Mouse (Mus musculus) forebrain, embryonic 14.5 days (tissue): ENCODE data around the gene Metap1d. TPM values are rescaled to one million over a fixed set of nuclear protein-coding genes. Genes with fewer than 3 reads are reported as not detected.

ENCODE experiments used
- ATAC-seq: fragments of 200-750 bp; cut with Nextera tagmentation; 2 replicates; pipeline ENCODE4 v1.8.0; 2017; ENCODE audit warnings: mild to moderate bottlenecking, moderate library complexity
- DNase-seq: peaks from one replicate; pipeline ENCODE4 v3.0.0-alpha.2; 2015; ENCODE audit warnings: low spot score
- H3K27ac ChIP-seq: fragments of 300-500 bp; sonication (generic); 2 replicates; pipeline ENCODE4 v1.5.1; 2014; ENCODE audit warnings: low read depth, mild to moderate bottlenecking, control low read depth, low read length, moderate library complexity
- H3K27me3 ChIP-seq: fragments of 300-500 bp; sonication (generic); replicated peaks from 2 replicates; pipeline ENCODE4 v1.6.1; 2014; ENCODE audit warnings: low read length, control low read depth, mixed read lengths; ENCODE audit not compliant: control insufficient read depth, insufficient read depth
- H3K36me3 ChIP-seq: fragments of 300-500 bp; sonication (generic); 2 replicates; pipeline ENCODE4 v1.6.1; 2014; ENCODE audit warnings: low read length, control low read depth; ENCODE audit not compliant: control insufficient read depth, insufficient read depth
- H3K4me1 ChIP-seq: fragments of 300-500 bp; sonication (generic); 2 replicates; pipeline ENCODE4 v1.6.1; 2014; ENCODE audit warnings: antibody characterized with exemption, low read length, control low read depth; ENCODE audit not compliant: control insufficient read depth, insufficient read depth
- H3K4me2 ChIP-seq: fragments of 300-500 bp; sonication (generic); 2 replicates; pipeline ENCODE4 v1.6.1; 2014; ENCODE audit warnings: mild to moderate bottlenecking, control low read depth, low read length
- H3K4me3 ChIP-seq: fragments of 300-500 bp; sonication (generic); 2 replicates; pipeline ENCODE4 v1.5.1; 2014; ENCODE audit warnings: low read depth, low read length, control low read depth
- H3K9ac ChIP-seq: fragments of 300-500 bp; sonication (generic); 2 replicates; pipeline ENCODE4 v1.6.1; 2014; ENCODE audit warnings: mild to moderate bottlenecking, low read length, control low read depth, moderate library complexity
- H3K9me3 ChIP-seq: fragments of 300-500 bp; sonication (generic); replicated peaks from 2 replicates; pipeline ENCODE4 v1.6.1; 2016; ENCODE audit warnings: low read length, control low read depth, mixed read lengths; ENCODE audit not compliant: control insufficient read depth
- WGBS: fragments of 180-500 bp; shearing (Covaris S2); extraction: QIAGEN DNeasy Blood & Tissue Kit; methylation state at CpG from one replicate; pipeline ENCODE4 v1.1.7; 2014; 5-methylcytosine and 5-hydroxymethylcytosine counted together
- polyA plus RNA-seq: library from polyadenylated mRNA; unstranded; fragments of >200 nt; fragmentation: Nextera tagmentation; extraction: Ambion mirVana; gene quantifications from 2 replicates; pipeline ENCODE4 v1.2.1, GENCODE M21; 2014

The Metap1d gene
- polyA plus RNA-seq, 1 experiment from 2014 or later: 39.9 TPM

- Histone ChIP-seq H3K36me3 (no peaks in the 10 kb centered on the region), H3K9me3 (no peaks in the 10 kb centered on the region), H3K9ac (no peak overlapping the region), H3K27me3 (no peaks in the 10 kb centered on the region), H3K27ac (no peak overlapping the region), H3K4me3 (no peak overlapping the region), H3K4me2 (no peak overlapping the region), H3K4me1 (peaks cover 2% of the 10 kb centered on the region; the same call in 1 of the 2 replicates)
- ATAC-seq (no peak), DNase-seq (no peak)
- whole genome bisulfite sequencing: 55% methylated on average over 16 of the region's 16 CpGs
These were observed 46.5 kb downstream of the Metap1d start for GRCm38 (mm10) chr2:71499276-71500230.

DNA sequence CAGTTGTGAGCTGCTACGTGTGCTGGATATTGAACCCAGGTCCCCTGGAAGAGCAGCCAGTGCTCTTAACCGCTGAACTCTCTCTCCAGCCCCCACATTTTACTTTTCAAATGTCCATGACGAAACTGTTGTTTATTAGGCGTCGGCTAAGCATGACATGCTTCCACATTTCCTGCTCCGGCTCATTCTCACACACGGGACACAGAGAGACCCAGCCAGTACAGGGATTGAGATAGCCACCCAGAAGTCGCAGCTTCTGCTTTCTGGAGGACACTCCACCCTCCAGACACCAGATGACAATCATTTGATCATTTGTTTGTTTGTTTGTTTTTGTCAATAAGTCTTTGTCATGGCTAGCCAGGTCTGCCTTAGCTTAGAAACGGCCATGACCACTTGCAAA lies 51.8 kb downstream of the Metap1d start:
- Histone ChIP-seq H3K27me3 (no peaks in the 10 kb centered on the region), H3K27ac (no peak overlapping the region), H3K9ac (no peak overlapping the region), H3K4me1 (no peaks in the 10 kb centered on the region), H3K4me2 (no peak overlapping the region), H3K4me3 (no peak overlapping the region), H3K36me3 (no peaks in the 10 kb centered on the region), H3K9me3 (no peaks in the 10 kb centered on the region)
- DNase-seq: no peak
- no peak for ATAC-seq
- 89% methylated on average over 9 of the region's 9 CpGs for WGBS

DNA sequence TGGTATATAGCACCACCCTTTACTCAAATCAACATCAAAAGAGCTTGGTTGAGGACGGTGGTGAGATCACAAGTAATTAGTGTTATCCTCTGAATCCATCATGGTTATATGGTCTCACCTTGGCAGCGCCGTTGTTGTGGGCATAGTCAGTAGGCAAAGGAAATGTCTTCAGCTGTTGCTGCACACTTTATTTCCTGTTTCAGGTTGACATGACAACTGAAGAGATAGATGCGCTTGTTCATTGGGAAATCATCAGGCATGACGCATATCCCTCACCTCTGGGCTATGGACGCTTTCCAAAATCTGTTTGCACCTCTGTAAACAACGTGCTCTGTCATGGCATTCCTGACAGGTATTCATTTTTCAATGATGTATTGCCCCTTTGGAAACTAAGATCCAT lies 58.1 kb downstream of the Metap1d start:
- 90% methylated on average over 7 of the region's 7 CpGs for WGBS
- Histone ChIP-seq H3K27me3 (no peaks in the 10 kb centered on the region), H3K9ac (no peak overlapping the region), H3K36me3 (no peaks in the 10 kb centered on the region), H3K9me3 (no peaks in the 10 kb centered on the region), H3K4me2 (no peak overlapping the region), H3K27ac (no peak overlapping the region), H3K4me3 (no peak overlapping the region), H3K4me1 (peaks cover 11% of the 10 kb centered on the region; the same call in 1 of the 2 replicates)
- ATAC-seq (no peak), DNase-seq (no peak)

DNA sequence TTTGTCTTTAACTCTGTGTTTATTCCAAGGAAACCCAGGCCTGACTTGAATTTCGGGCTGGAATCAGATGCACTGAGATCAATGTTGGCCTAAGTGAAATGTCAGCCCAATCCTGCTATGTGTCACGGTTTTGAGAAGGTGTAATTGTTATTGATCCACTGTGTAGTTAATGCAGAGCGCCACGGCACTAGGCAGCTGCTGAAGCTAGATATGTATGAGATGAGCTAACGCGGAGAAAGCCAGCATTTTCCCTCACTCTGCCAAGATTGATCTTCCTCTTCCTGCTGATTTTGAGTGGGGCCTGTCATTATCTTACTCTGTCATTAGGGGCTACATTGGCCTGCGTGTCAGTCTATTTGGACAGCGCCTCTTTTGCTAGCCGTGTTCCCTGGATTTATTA lies 59.2 kb downstream of the Metap1d start:
- WGBS: 70% methylated on average over 9 of the region's 9 CpGs
- no peak for DNase-seq
- Histone ChIP-seq H3K4me1 (peaks cover 14% of the 10 kb centered on the region; the same call in 1 of the 2 replicates), H3K9ac (0 out of 2 replicates have a peak overlapping the region, but pooled peaks have one; percentile 13), H3K4me2 (no peak overlapping the region), H3K36me3 (no peaks in the 10 kb centered on the region), H3K4me3 (no peak overlapping the region), H3K27me3 (no peaks in the 10 kb centered on the region), H3K9me3 (no peaks in the 10 kb centered on the region), H3K27ac (peak overlapping the region; percentile 58)
- peak; percentile 28; the same call in 1 of the 2 replicates for ATAC-seq

- H3K9ac ChIP-seq: no peak overlapping the region
- H3K4me1 ChIP-seq: peaks cover 22% of the 10 kb centered on the region
- ATAC-seq (peak; percentile 73), DNase-seq (peak; percentile 84)
- H3K4me2 ChIP-seq: no peak overlapping the region
- 5% methylated on average over 4 of the region's 4 CpGs for WGBS
- no peaks in the 10 kb centered on the region for H3K9me3 ChIP-seq
- peaks cover 9% of the 10 kb centered on the region for H3K27me3 ChIP-seq
- no peaks in the 10 kb centered on the region for H3K36me3 ChIP-seq
- H3K4me3 ChIP-seq: no peak overlapping the region
- H3K27ac ChIP-seq: peak overlapping the region; percentile 53; the same call in 1 of the 2 replicates
These were observed 63.9 kb downstream of the Metap1d start for GRCm38 (mm10) chr2:71516995-71517394.

DNA sequence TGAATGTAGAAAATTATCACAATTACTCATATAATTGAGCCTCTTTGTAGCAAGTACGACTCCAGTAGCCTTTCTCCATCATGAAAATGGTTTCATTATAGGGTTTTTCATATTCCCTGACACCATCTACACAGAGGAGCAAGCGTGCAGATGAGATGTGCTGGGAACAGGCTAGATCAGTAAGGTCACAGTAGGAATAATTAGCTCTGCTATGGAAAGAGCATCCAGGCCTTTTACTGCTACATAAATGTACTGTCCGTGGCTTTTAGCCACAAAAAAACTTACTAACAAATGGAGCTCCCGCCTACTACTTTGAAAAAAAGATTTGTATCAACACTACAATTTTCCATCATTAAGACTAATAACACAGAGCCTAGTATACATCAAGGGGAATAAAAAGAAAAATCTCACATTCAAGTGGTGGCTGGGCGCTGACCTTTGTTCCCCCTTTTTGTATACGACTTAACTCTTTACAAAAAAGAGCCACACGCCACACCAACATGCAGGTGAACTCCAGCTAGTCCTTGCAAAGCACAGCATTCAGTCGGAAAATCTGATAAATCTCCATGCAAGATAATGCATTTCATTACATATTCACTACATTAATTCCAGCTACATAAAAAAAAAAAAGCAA lies 64.5 kb downstream of the Metap1d start:
- Histone ChIP-seq H3K4me2 (peak overlapping the region; percentile 17; the same call in 1 of the 2 replicates), H3K36me3 (no peaks in the 10 kb centered on the region), H3K27ac (peak overlapping the region; percentile 82), H3K9me3 (no peaks in the 10 kb centered on the region), H3K9ac (no peak overlapping the region), H3K4me3 (no peak overlapping the region), H3K27me3 (peaks cover 9% of the 10 kb centered on the region), H3K4me1 (peaks cover 22% of the 10 kb centered on the region)
- WGBS: 18% methylated on average over 8 of the region's 8 CpGs
- ATAC-seq (peak; percentile 89), DNase-seq (peak; percentile 84)

DNA sequence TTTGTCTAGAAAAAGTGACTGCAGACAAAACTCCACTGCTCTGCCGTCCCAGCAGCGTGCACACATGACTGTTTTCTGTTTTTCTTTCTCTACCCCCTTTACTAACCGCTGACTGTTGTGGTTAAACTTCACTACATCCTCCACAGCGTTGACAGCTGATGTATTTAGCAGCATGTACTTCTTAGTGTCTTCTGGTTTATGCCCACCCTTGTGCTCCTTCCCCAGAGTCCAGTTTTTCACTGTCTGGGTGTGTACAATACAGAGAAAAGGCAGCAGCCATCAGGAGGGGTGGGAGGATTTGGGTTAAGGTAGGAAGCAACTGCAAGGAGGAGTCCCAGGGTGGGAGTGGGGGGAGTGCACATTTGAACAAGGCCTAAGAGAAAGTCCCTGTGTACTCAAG lies 69.8 kb downstream of the Metap1d start:
- Histone ChIP-seq H3K4me1 (peaks cover 9% of the 10 kb centered on the region), H3K9ac (no peak overlapping the region), H3K4me3 (no peak overlapping the region), H3K27me3 (peaks cover 44% of the 10 kb centered on the region), H3K4me2 (peak overlapping the region; percentile 75; the same call in 1 of the 2 replicates), H3K36me3 (no peaks in the 10 kb centered on the region), H3K9me3 (no peaks in the 10 kb centered on the region), H3K27ac (no peak overlapping the region)
- DNase-seq: no peak
- ATAC-seq: no peak
- WGBS: 71% methylated on average over 4 of the region's 4 CpGs

DNA sequence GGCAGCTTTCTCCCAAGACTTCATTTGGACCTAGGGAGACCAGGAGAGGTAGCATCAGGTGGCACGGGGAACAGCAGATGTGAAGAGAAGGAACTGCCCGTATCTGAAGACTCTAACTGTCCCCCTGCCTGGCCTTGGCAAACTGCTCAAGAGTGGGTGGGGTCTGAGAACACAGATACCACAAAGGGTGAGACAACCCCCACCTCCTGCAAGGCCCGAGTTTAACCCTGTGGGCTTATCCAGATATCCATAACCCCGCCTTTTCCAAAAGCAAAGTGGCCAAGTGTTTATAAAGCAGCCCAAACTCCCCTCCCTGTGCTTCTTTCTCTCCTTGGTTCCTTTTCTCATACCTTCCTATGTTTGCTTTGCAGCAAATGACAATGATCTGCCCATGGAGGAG lies 70.4 kb downstream of the Metap1d start:
- Histone ChIP-seq H3K27me3 (peaks cover 44% of the 10 kb centered on the region), H3K36me3 (no peaks in the 10 kb centered on the region), H3K4me1 (peaks cover 7% of the 10 kb centered on the region), H3K27ac (no peak overlapping the region), H3K4me3 (0 out of 2 replicates have a peak overlapping the region, but pooled peaks have one; percentile 4), H3K9me3 (no peaks in the 10 kb centered on the region), H3K9ac (no peak overlapping the region), H3K4me2 (peak overlapping the region; percentile 75)
- DNase-seq (no peak), ATAC-seq (no peak)
- 49% methylated on average over 4 of the region's 4 CpGs for WGBS
